Mouse (Mus musculus): Measurements from ENCODE around the gene Gfy.
"Not testable (repeated sequence)": the region's sequence is repeated elsewhere in the genome, so short reads cannot be mapped to it uniquely, and the experiment has no call there.

The Gfy gene

DNA sequence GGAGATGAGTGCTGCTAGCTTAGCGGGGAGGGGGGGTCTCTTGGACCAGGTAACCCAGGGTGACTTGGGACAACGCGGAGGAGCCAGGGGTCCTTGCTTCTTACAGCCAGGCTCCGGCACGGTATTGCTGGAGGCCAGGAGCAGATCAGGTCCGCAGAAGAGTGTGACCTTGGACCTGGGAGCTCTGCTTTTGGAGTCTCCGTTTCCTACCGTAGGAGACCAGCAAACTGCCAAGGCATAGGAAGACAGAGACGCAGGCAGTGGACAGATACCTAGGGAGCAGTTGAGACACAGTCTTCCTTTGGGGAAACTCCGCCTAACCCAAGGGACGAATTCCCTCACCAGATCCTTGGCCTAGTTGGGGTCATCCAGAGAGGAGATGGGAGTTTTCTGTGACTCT, 13.7 kb downstream of the Gfy start:
- no peak for DNase-seq

GRCm38 (mm10) chr7:45164833-45165232, 14.5 kb downstream of the Gfy start:
- DNase-seq, result no peak

DNA sequence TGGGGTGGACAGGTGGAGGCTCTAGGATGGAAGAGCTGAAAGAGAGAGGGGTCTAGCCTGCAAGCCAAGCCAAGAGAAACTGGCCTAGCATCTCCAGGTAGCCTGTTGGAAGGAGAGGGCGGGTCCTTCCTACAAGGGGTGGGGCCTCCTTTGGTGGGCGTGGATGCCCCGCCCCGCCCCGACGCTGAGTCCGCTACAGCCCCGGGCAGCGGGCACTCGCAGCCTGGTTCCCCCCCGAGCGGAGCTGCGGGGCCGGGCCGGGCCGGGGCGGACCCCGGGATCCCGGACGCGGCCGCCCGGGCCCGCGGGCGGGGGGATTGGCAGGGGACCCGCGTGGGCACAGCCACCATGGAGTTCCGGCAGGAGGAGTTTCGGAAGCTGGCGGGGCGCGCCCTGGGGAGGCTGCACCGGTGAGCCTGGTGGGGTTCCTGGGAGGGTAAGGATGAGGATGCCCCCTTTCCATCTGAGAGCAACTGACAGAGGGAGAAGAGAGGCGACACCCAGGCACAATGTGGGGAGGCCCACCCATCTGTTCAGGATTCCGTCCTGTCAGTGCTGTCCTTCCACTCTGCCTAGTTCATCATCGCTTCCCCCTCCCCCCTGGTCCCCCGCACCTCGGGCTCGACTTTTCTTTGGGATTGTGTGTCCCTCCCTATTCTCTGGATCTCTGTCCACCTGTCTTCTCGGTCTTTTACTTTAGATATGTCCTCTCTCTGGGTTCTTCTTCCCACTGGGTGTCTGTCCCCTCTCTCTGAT, 15.5 kb downstream of the Gfy start, which contains the start of gene Slc17a7:
Gene Slc17a7 (plus strand): TSS at position 215 of the 756 bp plus-strand sequence.
- peak; percentile 60 for DNase-seq

GRCm38 (mm10) chr7:45162996-45163615, 16.3 kb downstream of the Gfy start:
- DNase-seq, result no peak

DNA sequence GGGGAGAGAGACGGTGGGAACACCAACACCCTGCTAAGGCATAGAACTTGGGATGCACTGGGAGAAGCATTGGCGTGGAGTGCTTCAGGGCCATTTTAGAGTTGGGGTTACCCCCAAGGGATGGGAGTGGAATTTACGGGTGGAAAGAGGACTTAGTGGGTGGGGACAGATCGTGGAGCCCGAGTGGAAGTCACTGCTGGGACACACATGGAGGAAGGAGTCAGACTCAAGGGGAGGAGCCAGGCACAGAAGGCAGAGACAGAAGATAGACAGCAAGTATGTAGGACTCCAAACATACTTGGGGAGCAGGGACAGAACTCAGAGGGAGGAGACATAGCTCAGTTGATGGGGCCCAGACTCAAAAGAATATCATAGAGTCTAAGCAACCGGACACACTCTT, 16.8 kb downstream of the Gfy start:
- no peak for DNase-seq

DNA sequence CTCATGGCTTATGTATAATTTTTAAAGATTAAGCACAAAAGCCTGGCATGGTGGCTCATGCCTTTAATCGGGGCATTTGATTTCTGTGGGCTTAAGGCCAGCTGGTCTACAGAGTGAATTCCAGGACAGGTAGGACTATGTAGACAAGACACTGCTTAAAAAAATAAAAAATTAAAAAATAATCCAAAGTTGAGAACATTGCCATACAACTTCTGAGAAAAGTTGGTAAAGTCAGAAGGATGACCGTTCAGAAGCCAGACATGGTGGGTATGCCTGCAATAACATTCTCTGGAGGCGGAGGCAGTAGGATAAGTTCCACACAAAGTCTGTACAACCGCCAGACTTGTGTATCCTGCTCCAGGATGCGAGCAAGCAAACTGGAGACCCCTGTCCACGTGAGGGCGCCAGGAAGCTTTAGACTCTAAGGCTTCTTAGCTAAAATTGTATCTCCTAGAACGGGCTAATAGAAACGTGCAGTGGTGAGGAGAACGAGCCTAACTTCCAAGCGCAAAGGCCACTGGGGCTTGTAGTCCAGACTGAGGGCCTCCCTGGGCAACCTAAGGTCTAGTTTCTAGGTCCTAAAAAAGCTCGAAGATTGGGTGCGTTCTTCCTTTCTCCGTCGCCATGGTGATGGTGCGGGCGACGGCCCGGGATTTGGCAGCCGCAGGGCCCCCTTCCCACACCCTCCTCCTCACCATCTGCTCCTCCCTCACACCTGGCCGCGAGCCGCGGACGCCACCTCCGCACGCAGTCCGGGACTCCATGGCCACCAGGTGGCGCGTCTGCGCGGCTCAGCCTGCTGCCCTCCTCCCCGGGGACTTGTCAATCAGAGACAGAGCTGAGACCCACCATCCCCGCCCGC, 17.5 kb downstream of the Gfy start:
- peak; percentile 91 for DNase-seq

DNA sequence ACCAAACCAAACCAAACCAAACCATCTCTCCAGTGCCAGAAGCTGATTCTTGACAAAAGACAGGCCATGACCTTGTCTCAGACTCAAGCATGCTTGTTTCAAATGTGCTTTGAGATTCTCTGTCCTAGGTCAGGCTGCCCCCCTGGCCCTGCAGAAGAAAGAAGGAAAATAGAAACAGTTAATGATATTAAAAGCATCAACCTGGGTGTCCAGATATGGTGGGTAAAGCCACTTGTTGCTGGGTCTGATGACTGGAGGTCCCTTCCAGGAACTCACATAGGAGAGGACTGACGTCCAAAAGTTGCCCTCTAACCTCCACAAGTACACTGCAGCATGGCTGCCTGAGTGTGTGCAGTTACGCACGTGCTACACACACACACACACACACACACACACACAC, 18.5 kb downstream of the Gfy start:
- DNase-seq, result no peak

GRCm38 (mm10) chr7:45160316-45160800, 19.0 kb downstream of the Gfy start:
- DNase-seq, result no peak

DNA sequence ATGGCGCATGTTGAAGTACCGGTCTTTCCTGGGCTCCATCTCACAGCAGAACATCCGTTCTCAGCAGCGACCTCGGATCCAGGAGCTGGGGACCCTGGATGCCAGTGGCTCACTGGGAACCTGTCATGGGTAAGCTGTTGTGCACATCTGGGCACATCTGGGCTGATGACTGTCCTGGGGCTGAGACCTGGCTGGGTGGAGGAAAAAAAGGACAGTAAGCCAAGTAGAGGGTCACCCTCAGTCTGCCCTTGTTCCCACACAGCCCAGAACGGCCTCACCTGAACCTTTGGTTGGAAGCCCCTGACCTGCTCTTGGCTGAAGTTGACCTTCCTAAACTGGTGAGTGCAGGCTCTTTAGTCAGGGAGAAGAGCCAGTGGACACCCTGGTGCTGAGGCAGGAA, 20.4 kb downstream of the Gfy start:
- DNase-seq, result no peak

GRCm38 (mm10) chr7:45157459-45157858, 21.9 kb downstream of the Gfy start:
- no peak for DNase-seq

- DNase-seq, result no peak
Observed at GRCm38 (mm10) chr7:45156206-45156605, 23.2 kb downstream of the Gfy start.

DNA sequence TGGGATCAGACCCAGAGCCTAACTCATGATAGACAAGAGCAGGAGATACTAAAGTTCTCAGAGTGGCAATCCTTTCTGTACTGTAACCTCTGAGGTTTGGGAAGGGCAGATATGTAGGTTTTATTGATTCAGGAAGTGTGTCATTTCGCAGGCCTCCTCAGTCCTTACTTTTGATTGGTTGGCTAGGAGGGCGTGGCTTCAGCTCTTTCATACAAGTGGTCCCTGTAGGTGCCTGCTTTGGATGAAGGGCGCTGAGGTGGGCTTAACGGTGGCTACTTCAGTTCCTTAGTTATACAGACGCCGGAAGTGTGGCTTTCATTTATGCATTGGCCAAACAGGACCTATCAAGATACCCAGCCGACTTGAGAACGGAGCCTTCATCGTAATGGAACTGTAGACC, 23.8 kb downstream of the Gfy start:
- DNase-seq, result no peak

DNA sequence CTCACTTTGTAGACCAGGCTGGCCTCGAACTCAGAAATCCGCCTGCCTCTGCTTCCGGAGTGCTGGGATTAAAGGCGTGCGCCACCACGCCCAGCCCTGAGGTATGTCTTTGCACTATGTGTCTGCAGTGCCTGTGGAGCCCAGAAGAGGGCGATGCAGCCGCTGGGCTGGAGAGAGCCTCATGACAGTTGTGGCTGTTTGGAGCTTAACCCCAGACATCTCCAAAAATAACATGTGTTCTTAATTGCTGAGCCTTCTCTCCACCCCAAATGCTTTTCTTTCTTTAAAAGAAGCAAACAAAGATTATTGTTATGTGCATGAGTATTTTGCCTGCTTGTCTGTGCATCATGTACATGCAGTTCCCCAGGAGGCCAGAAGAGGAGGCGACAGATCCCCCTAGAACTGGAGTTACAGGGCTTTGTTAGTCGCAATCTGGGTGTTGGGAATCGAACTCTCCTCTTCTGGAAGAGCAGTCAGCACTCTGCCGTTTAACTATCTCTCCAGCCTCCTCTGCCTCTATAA, 24.3 kb downstream of the Gfy start:
- peak; percentile 67 for DNase-seq

DNA sequence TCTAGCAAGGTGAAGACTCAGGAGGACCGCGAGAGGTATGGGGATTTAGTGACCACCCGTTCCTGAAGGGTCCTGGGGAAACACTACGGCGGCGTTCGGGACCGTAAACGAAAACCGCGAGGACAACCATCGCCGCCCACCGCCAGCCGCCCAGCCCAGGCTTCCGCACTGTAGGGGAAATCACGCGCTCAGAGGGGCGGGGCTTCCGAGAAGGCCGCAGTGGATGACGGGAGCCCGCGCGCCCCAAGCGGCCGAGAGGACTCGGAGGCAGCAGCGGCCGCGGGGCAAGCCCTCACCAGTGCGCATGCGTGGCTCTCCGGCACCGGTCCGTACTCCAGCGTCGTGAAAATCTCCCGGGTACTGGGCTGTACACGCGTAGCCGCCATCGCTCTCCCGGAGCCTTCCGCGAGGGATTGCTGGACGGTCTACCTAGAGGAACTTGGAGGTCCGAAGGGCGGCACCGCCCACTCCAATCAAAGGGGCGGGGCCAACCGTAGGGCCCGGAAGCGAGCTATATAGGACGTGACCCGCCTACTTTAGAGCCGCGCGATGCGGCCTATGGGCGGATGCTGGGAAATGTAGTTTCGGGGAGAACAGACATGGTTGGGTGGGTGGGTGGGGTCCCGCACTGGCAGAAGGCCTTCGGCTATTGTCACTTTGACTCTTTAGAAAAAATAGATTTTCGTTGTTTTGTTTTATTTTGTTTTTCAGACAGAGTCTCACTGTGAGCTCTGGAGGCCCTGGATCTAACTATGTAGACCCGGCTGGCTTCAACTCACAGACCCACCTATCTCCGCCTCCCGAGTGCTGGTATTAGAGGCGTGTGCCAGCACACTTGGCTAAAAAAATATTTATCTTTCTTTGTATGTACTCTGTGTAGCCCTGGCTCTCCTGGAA, 25.0 kb downstream of the Gfy start, which contains the start of the genes Pih1d1 and Aldh16a1:
Gene Pih1d1 (plus strand): TSS at position 208 of the 897 bp plus-strand sequence.
Gene Aldh16a1 (minus strand): TSS at position 489 of the 897 bp plus-strand sequence.
- DNase-seq, result peak; percentile 99

DNA sequence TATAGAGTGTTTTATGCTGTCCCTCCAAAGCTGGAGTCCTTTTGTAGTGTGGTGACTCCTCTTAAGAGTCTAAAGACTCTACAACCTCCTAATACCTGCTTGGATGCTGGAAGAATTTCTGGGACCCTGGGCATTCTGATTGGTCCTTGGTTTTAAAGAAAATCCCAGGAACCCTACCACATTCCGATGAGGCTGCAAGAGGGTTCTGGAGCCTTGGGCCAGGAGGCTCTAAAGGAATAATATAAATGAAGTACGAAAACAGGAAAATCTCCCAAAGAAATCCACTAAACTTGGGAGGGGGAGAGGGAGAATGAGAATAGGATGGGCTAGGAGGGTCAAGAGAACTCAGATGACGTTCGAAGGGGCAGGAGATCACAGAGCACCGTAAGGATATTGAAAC, 25.8 kb downstream of the Gfy start:
- no peak for DNase-seq

DNA sequence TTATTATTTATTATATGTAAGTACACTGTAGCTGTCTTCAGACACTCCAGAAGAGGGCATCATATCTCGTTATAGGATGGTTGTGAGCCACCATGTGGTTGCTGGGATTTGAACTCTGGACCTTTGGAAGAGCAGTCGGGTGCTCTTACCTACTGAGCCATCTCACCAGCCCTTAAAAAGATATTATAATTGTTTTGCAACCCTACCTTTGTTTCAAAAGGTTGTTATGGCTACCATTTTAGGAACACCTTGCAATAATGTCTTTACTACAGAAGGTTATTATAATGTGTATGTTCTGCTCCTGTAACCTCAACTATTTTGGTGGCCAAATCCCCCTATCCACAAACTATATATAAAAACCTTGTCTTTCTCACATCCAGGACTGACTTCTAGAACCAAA, 26.3 kb downstream of the Gfy start:
- DNase-seq, result not testable (repeated sequence)

- DNase-seq, result peak; percentile 72
Observed at GRCm38 (mm10) chr7:45151303-45151702, 28.1 kb downstream of the Gfy start.

DNA sequence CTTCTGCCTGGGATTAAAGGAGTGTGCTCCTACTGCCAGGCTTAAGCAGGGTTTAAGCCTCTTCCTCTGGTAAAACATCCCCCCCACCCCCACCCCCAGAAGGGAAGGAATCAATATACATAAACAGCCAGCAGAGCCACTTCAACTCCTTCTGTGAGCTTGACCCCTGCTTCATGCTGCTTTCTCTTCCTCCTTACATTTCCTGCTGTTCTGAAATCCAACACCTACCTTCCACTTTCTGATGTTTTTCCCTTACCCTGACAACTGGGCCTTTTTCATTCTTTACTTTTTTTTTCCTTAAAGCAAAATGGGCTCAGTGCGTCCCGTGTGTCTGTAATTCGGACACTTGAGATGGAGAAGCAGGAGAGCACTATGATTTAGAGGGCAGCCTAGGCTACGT, 29.0 kb downstream of the Gfy start:
- DNase-seq, result no peak

GRCm38 (mm10) chr7:45149545-45149944, 29.8 kb downstream of the Gfy start:
- DNase-seq, result peak; percentile 67

DNA sequence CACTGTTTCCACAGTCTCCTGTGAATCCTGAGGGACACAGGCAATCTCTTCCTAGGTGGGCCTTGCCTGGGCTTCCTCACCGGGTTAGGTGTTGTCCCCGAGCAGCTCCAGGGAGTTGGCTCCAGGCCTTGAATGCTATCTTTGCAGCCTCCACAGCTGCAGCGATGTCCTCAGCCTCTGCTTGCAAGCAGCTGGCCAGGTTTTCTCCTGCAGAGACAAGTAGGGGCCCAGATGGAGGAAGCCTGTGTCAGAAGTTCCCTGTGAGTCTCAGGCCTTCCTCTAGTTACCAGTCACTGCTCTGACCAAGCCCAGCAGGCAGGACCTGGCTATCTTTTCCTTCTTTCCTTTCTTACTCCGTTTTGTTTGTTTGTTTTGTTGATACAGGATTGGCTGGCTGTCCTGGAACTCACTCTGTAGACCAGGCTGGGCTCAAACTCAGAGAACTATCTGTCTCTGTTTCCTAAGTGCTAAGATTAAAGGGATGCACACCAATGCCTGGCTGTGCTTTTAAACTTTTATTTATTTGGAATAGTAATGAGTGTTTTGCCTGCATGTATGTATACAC, 30.8 kb downstream of the Gfy start:
- DNase-seq, result no peak

- peak; percentile 55 for DNase-seq
Observed at GRCm38 (mm10) chr7:45147899-45148298, 31.5 kb downstream of the Gfy start.

DNA sequence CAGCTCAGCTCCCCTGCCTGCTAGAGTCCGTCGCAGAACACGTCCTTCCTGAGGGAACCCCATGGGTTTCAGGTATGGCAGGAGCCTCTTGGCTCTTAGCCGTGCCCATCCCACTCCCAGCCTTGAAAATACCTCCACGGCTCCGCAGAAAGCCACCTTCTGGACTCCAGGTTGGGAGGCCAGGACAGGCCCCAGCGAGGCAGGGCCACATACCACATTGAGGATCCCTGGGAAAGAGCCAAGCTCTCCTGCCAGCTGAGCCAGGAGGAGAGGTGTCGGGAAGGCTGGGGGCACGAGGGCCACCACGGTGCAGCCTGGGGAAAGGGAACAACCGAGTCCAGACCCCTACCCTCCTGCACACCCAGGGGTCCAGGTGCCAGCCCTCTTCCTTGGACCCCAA, 32.1 kb downstream of the Gfy start:
- peak; percentile 44 for DNase-seq

All from kidney, postnatal 14 days (tissue).